Mouse (Mus musculus): ENCODE measurements at regions not wholly inside any gene's neighbourhood (a gene's known extent, or its start where the extent isn't known, plus 50 kb on each side); places are given as distances from the start of the nearest gene placed in this dataset.
A peak's percentile ranks its signal among the peaks of the same experiment; 100 is the strongest.

DNA sequence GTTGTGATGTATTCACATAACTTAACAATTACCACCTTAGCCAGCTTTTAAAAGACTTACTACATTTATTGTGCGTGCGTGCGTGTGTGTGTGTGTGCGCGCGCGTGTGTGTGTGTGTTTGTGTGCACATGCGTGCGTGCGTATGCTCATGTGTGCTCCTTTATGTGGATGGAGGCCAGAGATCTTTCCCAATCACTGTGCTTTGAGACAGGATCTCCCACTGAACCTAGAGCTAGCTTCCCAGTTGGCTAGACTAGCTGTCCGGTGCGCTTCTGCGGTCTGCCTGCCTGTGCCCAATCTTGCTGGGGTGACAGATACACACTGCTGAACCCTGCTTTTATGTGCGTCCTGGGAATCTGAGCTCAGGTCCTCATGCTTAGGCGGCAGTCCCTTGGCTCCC is 50.1 kb upstream of the Arhgap29 start:
- DNase-seq (ENCODE audit: low spot score), result no peak

- no peak for DNase-seq (ENCODE audit: low spot score)
These were observed 51.9 kb upstream of the Arhgap29 start for GRCm38 (mm10) chr3:121900429-121900844.

DNA sequence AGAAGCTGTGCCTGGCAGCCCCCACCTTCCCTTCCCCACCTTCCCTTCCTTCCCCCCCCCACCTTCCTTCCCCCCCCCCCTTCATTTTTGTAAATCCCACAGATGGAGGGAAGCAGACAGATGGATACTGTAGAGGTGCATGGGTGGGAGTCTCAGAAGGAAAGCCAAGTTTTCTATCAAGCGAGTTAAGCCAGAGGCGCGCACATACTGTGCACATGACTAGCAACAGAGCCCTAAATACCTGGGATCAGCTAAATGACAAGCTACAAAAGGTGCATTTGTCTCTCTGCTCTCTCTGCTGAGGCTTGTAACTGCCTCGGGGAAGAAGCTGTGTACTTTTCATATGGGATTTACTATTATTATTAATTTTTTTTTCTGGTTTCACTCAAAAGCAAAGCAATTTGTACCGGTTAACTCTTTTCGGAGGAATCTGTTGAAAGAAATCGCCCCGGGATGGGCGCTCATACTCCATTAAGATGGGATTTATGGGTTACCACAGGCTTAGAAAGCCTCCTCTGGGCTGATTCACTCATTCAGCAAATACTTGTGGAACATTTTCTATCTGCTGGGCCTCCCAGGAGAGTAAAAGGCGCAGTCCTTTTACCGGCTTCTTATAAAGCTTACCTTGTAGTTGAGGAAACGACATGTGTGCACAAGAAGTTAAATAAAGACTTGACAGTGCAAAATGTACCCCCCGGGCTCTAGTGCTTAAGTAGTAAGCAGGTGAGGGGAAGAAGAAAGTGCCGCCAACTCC is 54.3 kb upstream of the Arhgap29 start:
- no peak for DNase-seq (ENCODE audit: low spot score)

DNA sequence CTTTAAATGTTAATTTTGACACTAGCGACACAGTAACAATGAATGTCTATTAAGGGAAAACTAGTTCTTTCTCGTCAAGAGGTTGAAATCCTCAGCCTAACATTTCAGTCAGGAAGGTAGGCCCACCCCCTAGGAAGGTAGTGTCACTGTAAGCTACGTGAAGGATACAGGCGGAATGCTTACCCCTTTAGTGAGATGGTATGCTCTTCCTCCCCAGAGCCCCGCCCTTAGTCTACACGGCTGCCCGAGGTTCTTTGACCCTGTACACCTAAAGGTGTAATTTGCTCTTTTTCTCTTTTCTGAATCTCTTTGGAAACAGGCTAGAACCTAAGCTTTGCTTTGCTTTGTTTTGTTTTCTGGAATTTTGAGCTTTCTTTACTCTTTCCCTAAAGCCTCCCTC is 58.7 kb upstream of the Arhgap29 start:
- DNase-seq (ENCODE audit: low spot score), result no peak

GRCm38 (mm10) chr3:121892675-121893074 is 59.7 kb upstream of the Arhgap29 start:
- DNase-seq (ENCODE audit: low spot score), result no peak

GRCm38 (mm10) chr3:121891338-121891737 is 61.0 kb upstream of the Arhgap29 start:
- DNase-seq (ENCODE audit: low spot score), result no peak

DNA sequence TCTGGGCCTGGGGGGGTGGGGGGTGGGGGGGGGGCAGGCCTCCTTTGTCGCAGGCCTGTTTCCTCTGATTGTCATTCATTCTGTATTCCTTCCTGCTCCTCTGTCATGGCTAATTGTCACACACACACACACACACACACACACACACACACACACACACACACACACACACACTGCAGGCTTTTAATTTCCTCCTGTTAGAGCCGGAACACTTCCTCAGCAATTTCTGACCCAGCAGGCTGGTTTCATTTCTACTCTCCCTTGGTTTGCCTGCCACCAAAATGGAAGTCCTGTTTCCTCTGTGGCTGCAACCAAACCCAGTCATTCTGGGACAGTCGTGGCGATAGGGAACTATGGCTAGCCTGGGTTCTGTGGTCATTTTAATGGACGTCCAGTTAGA is 61.8 kb upstream of the Arhgap29 start:
- DNase-seq (ENCODE audit: low spot score), result no peak

DNA sequence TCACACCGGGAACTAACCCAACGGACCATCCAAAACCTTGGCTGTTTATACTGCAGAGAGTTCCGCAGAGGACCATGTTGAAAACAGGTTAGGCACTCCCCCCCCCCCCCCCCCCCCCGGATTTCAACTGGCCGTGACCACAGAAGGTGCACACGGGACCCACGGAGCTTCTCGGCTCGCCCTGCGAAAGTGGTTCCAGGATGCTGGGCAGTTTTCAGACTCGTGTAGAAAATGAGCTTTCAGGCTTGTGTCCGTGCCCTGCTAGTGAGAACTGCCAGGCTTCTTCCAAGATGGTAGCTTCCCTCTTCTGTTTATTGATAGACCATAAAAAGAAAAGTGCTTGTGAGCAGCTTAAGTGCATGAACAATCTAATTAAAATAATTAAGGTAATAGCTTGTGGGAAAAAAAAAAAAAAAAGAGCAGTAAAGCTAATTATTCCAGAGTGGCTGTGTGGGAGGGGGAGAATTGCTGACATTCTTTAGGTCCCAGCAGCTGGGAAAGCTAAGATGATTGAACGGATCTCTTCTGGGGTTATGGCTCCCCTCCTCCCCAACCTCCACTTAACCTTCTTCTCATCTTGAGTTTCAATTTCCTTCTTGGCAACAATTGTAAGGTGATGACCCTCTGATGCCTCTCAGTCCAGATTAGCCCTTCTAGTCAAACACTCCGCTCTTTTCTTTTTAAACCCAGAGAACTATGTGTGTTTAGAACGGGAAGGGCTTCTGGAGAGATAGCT is 65.3 kb upstream of the Arhgap29 start:
- no peak for DNase-seq (ENCODE audit: low spot score)

GRCm38 (mm10) chr3:121886309-121886708 is 66.0 kb upstream of the Arhgap29 start:
- DNase-seq (ENCODE audit: low spot score), result no peak

DNA sequence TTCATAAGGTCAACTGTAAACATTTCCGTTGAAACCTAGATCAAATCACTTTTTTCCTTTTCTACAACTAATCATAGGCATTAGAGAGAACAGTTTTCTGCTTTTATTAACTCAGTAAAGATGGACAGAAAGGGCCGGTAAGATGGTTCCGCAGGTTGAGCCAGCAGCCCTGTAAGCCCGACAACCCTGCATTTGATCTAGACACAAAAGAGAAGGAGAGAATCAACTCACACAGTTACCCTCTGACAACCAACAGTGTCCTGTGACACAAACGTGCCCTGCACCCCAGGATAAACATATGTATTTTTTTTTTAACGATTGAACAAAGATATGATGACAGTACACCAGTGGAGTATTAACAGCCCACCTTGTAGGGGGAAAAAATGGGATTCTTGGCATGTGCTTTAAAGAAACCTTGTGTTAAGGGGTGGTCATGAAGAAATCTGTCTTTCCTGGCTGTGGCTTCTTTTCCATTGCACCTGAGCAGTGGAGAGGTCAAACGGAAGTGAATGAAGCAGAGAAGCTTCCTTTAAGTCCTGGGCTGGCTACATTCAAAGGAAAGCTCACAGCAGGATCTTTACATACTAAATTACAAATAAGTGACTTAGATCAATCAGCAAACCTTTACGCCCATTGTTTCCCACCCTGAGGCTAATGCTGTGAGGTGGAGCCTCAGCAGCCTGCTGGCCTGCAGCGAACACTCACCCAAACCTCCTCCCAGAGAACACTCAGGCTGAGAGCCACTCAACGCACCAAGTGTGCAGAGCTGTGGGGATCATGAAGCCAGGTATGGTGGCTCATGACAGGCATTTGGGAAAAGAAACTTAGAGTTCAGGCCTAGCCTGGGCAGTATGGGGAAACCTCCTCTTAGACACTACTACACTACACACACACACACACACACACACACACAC is 66.8 kb upstream of the Arhgap29 start:
- no peak for DNase-seq (ENCODE audit: low spot score)

DNA sequence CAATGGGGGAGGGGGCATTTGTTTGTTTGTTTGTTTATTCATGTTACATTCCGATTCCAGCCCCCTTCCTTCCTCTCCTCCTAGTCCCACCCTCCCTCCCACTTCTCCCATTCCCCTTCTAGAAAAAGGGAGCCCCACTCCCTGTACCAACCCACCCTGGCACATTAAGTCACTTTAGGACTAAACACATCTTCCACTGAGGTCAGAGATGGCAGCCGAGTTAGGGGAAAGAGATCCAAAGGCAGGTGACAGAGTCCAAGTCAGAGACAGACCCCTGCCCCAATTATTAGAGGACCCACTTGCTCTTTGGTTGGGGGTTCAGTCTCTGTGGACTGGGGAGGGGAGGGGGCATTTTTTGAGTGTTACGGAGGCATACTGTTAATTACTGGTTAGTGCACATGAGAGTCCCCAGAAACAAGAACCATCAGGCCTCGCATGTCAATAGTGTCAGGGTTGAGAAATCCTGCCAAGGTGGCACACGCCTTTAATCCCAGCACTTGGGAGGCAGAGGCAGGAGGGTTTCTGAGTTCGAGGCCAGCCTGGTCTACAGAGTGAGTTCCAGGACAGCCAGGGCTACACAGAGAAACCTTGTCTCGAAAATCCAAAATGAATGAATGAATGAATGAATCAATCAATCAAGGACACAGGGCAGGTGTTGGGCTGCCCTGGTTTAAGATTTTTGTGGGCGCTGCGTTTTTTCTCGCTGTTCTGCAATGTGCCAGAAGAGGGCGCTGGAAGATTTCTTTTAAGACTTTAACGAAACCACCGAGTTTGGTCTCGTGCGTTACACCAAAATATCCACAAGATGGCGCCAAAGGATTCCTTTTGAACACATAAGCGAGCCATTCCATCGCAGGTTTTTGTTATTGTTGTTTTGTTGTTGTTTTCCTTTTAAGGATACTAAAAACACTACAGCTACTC is 67.8 kb upstream of the Arhgap29 start:
- DNase-seq (ENCODE audit: low spot score), result peak; percentile 92

GRCm38 (mm10) chr3:121880355-121880754 is 65.3 kb upstream of the Abcd3 start:
- no peak for DNase-seq (ENCODE audit: low spot score)

- DNase-seq (ENCODE audit: low spot score), result no peak
These were observed 60.0 kb upstream of the Abcd3 start for GRCm38 (mm10) chr3:121875072-121875471.

- DNase-seq (ENCODE audit: low spot score), result no peak
These were observed 59.5 kb upstream of the Abcd3 start for GRCm38 (mm10) chr3:121874576-121874975.

- no peak for DNase-seq (ENCODE audit: low spot score)
These were observed 58.5 kb upstream of the Abcd3 start for GRCm38 (mm10) chr3:121873572-121873971.

DNA sequence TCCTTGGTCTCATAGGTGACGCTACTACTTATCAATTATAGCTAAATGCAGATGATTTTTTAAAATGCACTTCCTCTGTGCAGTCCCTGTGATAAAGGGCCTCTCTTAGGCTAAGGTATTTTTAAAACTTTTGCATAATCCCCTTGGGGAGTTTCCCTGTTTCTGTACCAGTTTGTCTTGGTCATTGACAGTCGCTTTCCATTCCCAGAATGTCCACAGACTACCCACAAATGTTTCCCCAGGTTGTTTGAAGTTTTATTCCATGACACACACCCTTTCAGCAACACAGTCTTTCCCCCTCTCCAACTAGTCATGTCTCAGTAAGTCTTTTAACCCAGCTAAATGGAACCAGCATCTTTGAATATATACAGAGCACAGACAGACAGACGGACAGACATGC is 57.6 kb upstream of the Abcd3 start:
- DNase-seq (ENCODE audit: low spot score), result no peak

DNA sequence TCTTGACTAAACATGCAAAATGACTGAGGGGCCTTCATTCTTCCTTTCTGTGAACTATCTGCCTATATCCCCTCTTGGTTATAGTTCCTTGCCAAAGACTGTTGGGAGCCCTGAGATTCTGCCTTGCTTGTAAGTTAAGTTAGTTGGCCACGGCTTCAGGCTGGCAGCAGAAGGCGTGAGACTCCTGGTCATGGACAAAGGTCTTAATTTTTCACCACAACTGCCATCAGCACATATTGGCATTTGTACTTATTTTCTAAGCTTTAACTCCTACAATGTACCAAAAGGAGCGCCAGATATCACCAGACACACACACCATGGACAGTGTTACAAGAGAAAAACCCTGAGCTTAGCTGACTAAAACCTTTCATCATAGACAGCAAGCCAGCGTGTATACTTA is 56.7 kb upstream of the Abcd3 start:
- no peak for DNase-seq (ENCODE audit: low spot score)

- DNase-seq (ENCODE audit: low spot score), result no peak
These were observed 55.6 kb upstream of the Abcd3 start for GRCm38 (mm10) chr3:121870726-121871125.

- DNase-seq (ENCODE audit: low spot score), result no peak
These were observed 54.6 kb upstream of the Abcd3 start for GRCm38 (mm10) chr3:121869694-121870093.

DNA sequence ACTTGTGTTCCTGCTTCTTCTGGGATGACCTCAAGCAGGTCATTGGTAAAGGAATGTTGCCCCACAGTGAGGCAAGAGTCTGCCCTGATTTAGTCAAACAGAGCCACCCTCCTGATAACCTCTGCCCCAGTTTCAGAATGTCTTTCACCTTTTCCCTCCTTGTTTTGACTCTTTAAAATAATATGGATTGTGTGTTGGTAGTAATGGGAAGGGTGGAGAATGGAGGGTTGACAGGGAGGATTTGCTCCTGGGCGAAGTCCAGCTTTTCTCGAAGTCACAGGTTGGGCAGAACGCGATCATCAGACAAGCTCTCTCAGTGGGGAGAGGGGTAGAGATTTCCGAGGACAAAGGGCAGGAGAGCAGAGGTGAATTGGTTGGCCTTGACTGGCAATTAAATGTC is 52.2 kb upstream of the Abcd3 start:
- DNase-seq (ENCODE audit: low spot score), result no peak

- no peak for DNase-seq (ENCODE audit: low spot score)
These were observed 49.8 kb upstream of the Abcd3 start for GRCm38 (mm10) chr3:121864734-121865445.
